Mouse (Mus musculus): ENCODE measurements around the gene Nsun5. TPM values are rescaled to one million over a fixed set of nuclear protein-coding genes. Genes with fewer than 3 reads are reported as not detected.
A peak's percentile ranks its signal among the peaks of the same experiment; 100 is the strongest.

Gene Nsun5
- 27.3 and 29.4 TPM in 2 replicates for polyA plus RNA-seq (2012; rRNA removed)

GRCm38 (mm10) chr5:135369787-135370654 lies at the start of gene Nsun5:
Nsun5 (plus strand) TSS chr5:135369953.
- under 1% methylated on average over 64 of the region's 64 CpGs for WGBS
- TF ChIP-seq CTCF (IDR thresholded peaks at IDR 0.05; ENCODE audit: insufficient read depth, low read length) (no peak), POLR2A (IDR thresholded peaks at IDR 0.05; ENCODE audit: borderline replicate concordance, extremely low read depth, low read depth, low read length) (peak; percentile 55; the same call in 1 of the 2 replicates)
- H3K4me1 ChIP-seq (ENCODE audit: control insufficient read depth, insufficient read depth, low read length) = peaks cover 3% of the 10 kb centered on the region; the same call in 1 of the 2 replicates

GRCm38 (mm10) chr5:135322197-135322596 lies 47.6 kb upstream of the Nsun5 start:
- no peak for TF ChIP-seq POLR2A (IDR thresholded peaks at IDR 0.05; ENCODE audit: borderline replicate concordance, extremely low read depth, low read depth, low read length)
- no peak for TF ChIP-seq CTCF (IDR thresholded peaks at IDR 0.05; ENCODE audit: insufficient read depth, low read length)
- DNase-seq = no peak
- Histone ChIP-seq H3K4me3 (replicated peaks; ENCODE audit: extremely low read depth, low read depth, low read length) (no peak overlapping the region), H3K4me1 (ENCODE audit: control insufficient read depth, insufficient read depth, low read length) (no peaks in the 10 kb centered on the region)
- 81% methylated on average over 1 of the region's 1 CpGs for WGBS

More at GRCm38 (mm10) chr5:135369787-135370654, at the start of gene Nsun5:
- peak; percentile 94 for DNase-seq
- peak within 1 kb of the TSS; percentile 74 for H3K4me3 ChIP-seq (replicated peaks; ENCODE audit: extremely low read depth, low read depth, low read length)

GRCm38 (mm10) chr5:135326121-135326659 lies 43.6 kb upstream of the Nsun5 start:
- 36% methylated on average over 3 of the region's 3 CpGs for WGBS
- DNase-seq = no peak
- Histone ChIP-seq H3K4me3 (replicated peaks; ENCODE audit: extremely low read depth, low read depth, low read length) (no peak overlapping the region), H3K4me1 (ENCODE audit: control insufficient read depth, insufficient read depth, low read length) (no peaks in the 10 kb centered on the region)
- TF ChIP-seq CTCF (IDR thresholded peaks at IDR 0.05; ENCODE audit: insufficient read depth, low read length) (no peak), POLR2A (IDR thresholded peaks at IDR 0.05; ENCODE audit: borderline replicate concordance, extremely low read depth, low read depth, low read length) (no peak)

- WGBS = 87% methylated on average over 4 of the region's 4 CpGs
- TF ChIP-seq POLR2A (IDR thresholded peaks at IDR 0.05; ENCODE audit: borderline replicate concordance, extremely low read depth, low read depth, low read length) (no peak), CTCF (IDR thresholded peaks at IDR 0.05; ENCODE audit: insufficient read depth, low read length) (no peak)
- no peaks in the 10 kb centered on the region for H3K4me1 ChIP-seq (ENCODE audit: control insufficient read depth, insufficient read depth, low read length)
- no peak overlapping the region for H3K4me3 ChIP-seq (replicated peaks; ENCODE audit: extremely low read depth, low read depth, low read length)
- DNase-seq = no peak
Observed at GRCm38 (mm10) chr5:135329471-135329870, 40.3 kb upstream of the Nsun5 start.

- TF ChIP-seq POLR2A (IDR thresholded peaks at IDR 0.05; ENCODE audit: borderline replicate concordance, extremely low read depth, low read depth, low read length) (no peak), CTCF (IDR thresholded peaks at IDR 0.05; ENCODE audit: insufficient read depth, low read length) (no peak)
- DNase-seq = no peak
- Histone ChIP-seq H3K4me1 (ENCODE audit: control insufficient read depth, insufficient read depth, low read length) (no peaks in the 10 kb centered on the region), H3K4me3 (replicated peaks; ENCODE audit: extremely low read depth, low read depth, low read length) (no peak overlapping the region)
- 83% methylated on average over 5 of the region's 5 CpGs for WGBS
Observed at GRCm38 (mm10) chr5:135330201-135330600, 39.6 kb upstream of the Nsun5 start.

GRCm38 (mm10) chr5:135331161-135331560 lies 38.6 kb upstream of the Nsun5 start:
- WGBS = 70% methylated on average over 6 of the region's 6 CpGs
- H3K4me1 ChIP-seq (ENCODE audit: control insufficient read depth, insufficient read depth, low read length) = no peaks in the 10 kb centered on the region
- H3K4me3 ChIP-seq (replicated peaks; ENCODE audit: extremely low read depth, low read depth, low read length) = no peak overlapping the region
- TF ChIP-seq POLR2A (IDR thresholded peaks at IDR 0.05; ENCODE audit: borderline replicate concordance, extremely low read depth, low read depth, low read length) = no peak
- no peak for TF ChIP-seq CTCF (IDR thresholded peaks at IDR 0.05; ENCODE audit: insufficient read depth, low read length)
- no peak for DNase-seq

- TF ChIP-seq POLR2A (IDR thresholded peaks at IDR 0.05; ENCODE audit: borderline replicate concordance, extremely low read depth, low read depth, low read length) (no peak), CTCF (IDR thresholded peaks at IDR 0.05; ENCODE audit: insufficient read depth, low read length) (no peak)
- H3K4me3 ChIP-seq (replicated peaks; ENCODE audit: extremely low read depth, low read depth, low read length) = no peak overlapping the region
- 26% methylated on average over 3 of the region's 3 CpGs for WGBS
- DNase-seq = no peak
- H3K4me1 ChIP-seq (ENCODE audit: control insufficient read depth, insufficient read depth, low read length) = no peaks in the 10 kb centered on the region
Observed at GRCm38 (mm10) chr5:135337575-135337974, 32.2 kb upstream of the Nsun5 start.

- DNase-seq = no peak
- Histone ChIP-seq H3K4me1 (ENCODE audit: control insufficient read depth, insufficient read depth, low read length) (no peaks in the 10 kb centered on the region), H3K4me3 (replicated peaks; ENCODE audit: extremely low read depth, low read depth, low read length) (no peak overlapping the region)
- WGBS = 70% methylated on average over 7 of the region's 7 CpGs
- TF ChIP-seq POLR2A (IDR thresholded peaks at IDR 0.05; ENCODE audit: borderline replicate concordance, extremely low read depth, low read depth, low read length) = no peak
- TF ChIP-seq CTCF (IDR thresholded peaks at IDR 0.05; ENCODE audit: insufficient read depth, low read length) = no peak
Observed at GRCm38 (mm10) chr5:135345989-135346388, 23.8 kb upstream of the Nsun5 start.

GRCm38 (mm10) chr5:135346430-135346829 lies 23.3 kb upstream of the Nsun5 start:
- no peak for TF ChIP-seq POLR2A (IDR thresholded peaks at IDR 0.05; ENCODE audit: borderline replicate concordance, extremely low read depth, low read depth, low read length)
- TF ChIP-seq CTCF (IDR thresholded peaks at IDR 0.05; ENCODE audit: insufficient read depth, low read length) = no peak
- 4% methylated on average over 1 of the region's 1 CpGs for WGBS
- no peak overlapping the region for H3K4me3 ChIP-seq (replicated peaks; ENCODE audit: extremely low read depth, low read depth, low read length)
- H3K4me1 ChIP-seq (ENCODE audit: control insufficient read depth, insufficient read depth, low read length) = no peaks in the 10 kb centered on the region
- DNase-seq = no peak
